Mouse (Mus musculus): ENCODE results near the gene Synpo2. TPM values are rescaled to one million over a fixed set of nuclear protein-coding genes. Genes with fewer than 3 reads are reported as not detected.
A peak's percentile ranks its signal among the peaks of the same experiment; 100 is the strongest.

Synpo2 gene
- total and polyA plus RNA-seq, 3 experiments = 0.22 TPM; not detected in 2

- TF ChIP-seq CTCF (IDR thresholded peaks at IDR 0.05; ENCODE audit: low read depth, low read length) (no peak), TAL1 (conservative IDR thresholded peaks at IDR 0.05; ENCODE audit: low read depth, low read length) (no peak), GATA2 (IDR thresholded peaks at IDR 0.05; ENCODE audit: borderline replicate concordance, low read depth, low read length) (no peak), POLR2AphosphoS5 (IDR thresholded peaks at IDR 0.05; ENCODE audit: insufficient replicate concordance, low read depth, low read length) (no peak), GATA1 (IDR thresholded peaks at IDR 0.05; ENCODE audit: borderline replicate concordance, low read length) (no peak)
- DNase-seq (ENCODE audit: low spot score) = no peak
- peak; percentile 28; the same call in 1 of the 2 replicates for ATAC-seq (ENCODE audit: extremely low read depth, insufficient number of reproducible peaks, low FRiP score, poor library complexity, severe bottlenecking)
- no peaks in the 10 kb centered on the region for H3K9me3 ChIP-seq (replicated peaks)
- H3K4me1 ChIP-seq (ENCODE audit: insufficient read depth, low read depth, low read length) = no peaks in the 10 kb centered on the region
- H3K4me3 ChIP-seq (ENCODE audit: low read depth, low read length) = no peak overlapping the region
- no peaks in the 10 kb centered on the region for H3K27me3 ChIP-seq (ENCODE audit: insufficient read depth, low read length)
- H3K36me3 ChIP-seq (replicated peaks) = no peaks in the 10 kb centered on the region
Observed at GRCm38 (mm10) chr3:123114001-123114635, 121.8 kb downstream of the Synpo2 start.

GRCm38 (mm10) chr3:123112781-123113180 lies 123.2 kb downstream of the Synpo2 start:
- no peaks in the 10 kb centered on the region for H3K27me3 ChIP-seq (ENCODE audit: insufficient read depth, low read length)
- no peaks in the 10 kb centered on the region for H3K9me3 ChIP-seq (replicated peaks)
- ATAC-seq (ENCODE audit: extremely low read depth, insufficient number of reproducible peaks, low FRiP score, poor library complexity, severe bottlenecking) (no peak), DNase-seq (ENCODE audit: low spot score) (no peak)
- no peak overlapping the region for H3K4me3 ChIP-seq (ENCODE audit: low read depth, low read length)
- H3K36me3 ChIP-seq (replicated peaks) = no peaks in the 10 kb centered on the region
- TF ChIP-seq TAL1 (conservative IDR thresholded peaks at IDR 0.05; ENCODE audit: low read depth, low read length) = no peak
- no peak for TF ChIP-seq GATA2 (IDR thresholded peaks at IDR 0.05; ENCODE audit: borderline replicate concordance, low read depth, low read length)
- TF ChIP-seq POLR2AphosphoS5 (IDR thresholded peaks at IDR 0.05; ENCODE audit: insufficient replicate concordance, low read depth, low read length) = no peak
- no peak for TF ChIP-seq GATA1 (IDR thresholded peaks at IDR 0.05; ENCODE audit: borderline replicate concordance, low read length)
- H3K4me1 ChIP-seq (ENCODE audit: insufficient read depth, low read depth, low read length) = no peaks in the 10 kb centered on the region

GRCm38 (mm10) chr3:123111071-123111711 lies 124.8 kb downstream of the Synpo2 start:
- no peaks in the 10 kb centered on the region for H3K36me3 ChIP-seq (replicated peaks)
- TF ChIP-seq GATA1 (IDR thresholded peaks at IDR 0.05; ENCODE audit: borderline replicate concordance, low read length) = no peak
- no peak for TF ChIP-seq CTCF (IDR thresholded peaks at IDR 0.05; ENCODE audit: low read depth, low read length)
- TF ChIP-seq POLR2AphosphoS5 (IDR thresholded peaks at IDR 0.05; ENCODE audit: insufficient replicate concordance, low read depth, low read length) = no peak
- no peak for TF ChIP-seq GATA2 (IDR thresholded peaks at IDR 0.05; ENCODE audit: borderline replicate concordance, low read depth, low read length)
- TF ChIP-seq TAL1 (conservative IDR thresholded peaks at IDR 0.05; ENCODE audit: low read depth, low read length) = no peak
- no peaks in the 10 kb centered on the region for H3K27me3 ChIP-seq (ENCODE audit: insufficient read depth, low read length)
- DNase-seq (ENCODE audit: low spot score) (no peak), ATAC-seq (ENCODE audit: extremely low read depth, insufficient number of reproducible peaks, low FRiP score, poor library complexity, severe bottlenecking) (no peak)
- H3K9me3 ChIP-seq (replicated peaks) = no peaks in the 10 kb centered on the region
- H3K4me1 ChIP-seq (ENCODE audit: insufficient read depth, low read depth, low read length) = no peaks in the 10 kb centered on the region
- no peak overlapping the region for H3K4me3 ChIP-seq (ENCODE audit: low read depth, low read length)

- ATAC-seq (ENCODE audit: extremely low read depth, insufficient number of reproducible peaks, low FRiP score, poor library complexity, severe bottlenecking) = no peak
Observed at GRCm38 (mm10) chr3:123107830-123108549, 128.0 kb downstream of the Synpo2 start.

GRCm38 (mm10) chr3:123104325-123104724 lies 131.6 kb downstream of the Synpo2 start:
- no peak overlapping the region for H3K4me3 ChIP-seq (ENCODE audit: low read depth, low read length)
- TF ChIP-seq CTCF (IDR thresholded peaks at IDR 0.05; ENCODE audit: low read depth, low read length) = no peak
- TF ChIP-seq TAL1 (conservative IDR thresholded peaks at IDR 0.05; ENCODE audit: low read depth, low read length) = no peak
- no peak for TF ChIP-seq GATA1 (IDR thresholded peaks at IDR 0.05; ENCODE audit: borderline replicate concordance, low read length)
- ATAC-seq (ENCODE audit: extremely low read depth, insufficient number of reproducible peaks, low FRiP score, poor library complexity, severe bottlenecking) (no peak), DNase-seq (ENCODE audit: low spot score) (no peak)
- H3K27me3 ChIP-seq (ENCODE audit: insufficient read depth, low read length) = peaks cover 3% of the 10 kb centered on the region; the same call in 1 of the 2 replicates
- H3K36me3 ChIP-seq (replicated peaks) = no peaks in the 10 kb centered on the region
- H3K4me1 ChIP-seq (ENCODE audit: insufficient read depth, low read depth, low read length) = no peaks in the 10 kb centered on the region
- no peaks in the 10 kb centered on the region for H3K9me3 ChIP-seq (replicated peaks)

More at GRCm38 (mm10) chr3:123107830-123108549, 128.0 kb downstream of the Synpo2 start:
- Histone ChIP-seq H3K9me3 (replicated peaks) (no peaks in the 10 kb centered on the region), H3K4me3 (ENCODE audit: low read depth, low read length) (no peak overlapping the region), H3K27me3 (ENCODE audit: insufficient read depth, low read length) (peaks cover 3% of the 10 kb centered on the region; the same call in 1 of the 2 replicates), H3K36me3 (replicated peaks) (no peaks in the 10 kb centered on the region), H3K4me1 (ENCODE audit: insufficient read depth, low read depth, low read length) (no peaks in the 10 kb centered on the region)
- TF ChIP-seq TAL1 (conservative IDR thresholded peaks at IDR 0.05; ENCODE audit: low read depth, low read length) (no peak), GATA2 (IDR thresholded peaks at IDR 0.05; ENCODE audit: borderline replicate concordance, low read depth, low read length) (no peak), GATA1 (IDR thresholded peaks at IDR 0.05; ENCODE audit: borderline replicate concordance, low read length) (no peak), POLR2AphosphoS5 (IDR thresholded peaks at IDR 0.05; ENCODE audit: insufficient replicate concordance, low read depth, low read length) (no peak), CTCF (IDR thresholded peaks at IDR 0.05; ENCODE audit: low read depth, low read length) (no peak)
- no peak for DNase-seq (ENCODE audit: low spot score)

Data from G1E (cell line).